Mouse (Mus musculus): ENCODE data around the gene Iars2.

DNA sequence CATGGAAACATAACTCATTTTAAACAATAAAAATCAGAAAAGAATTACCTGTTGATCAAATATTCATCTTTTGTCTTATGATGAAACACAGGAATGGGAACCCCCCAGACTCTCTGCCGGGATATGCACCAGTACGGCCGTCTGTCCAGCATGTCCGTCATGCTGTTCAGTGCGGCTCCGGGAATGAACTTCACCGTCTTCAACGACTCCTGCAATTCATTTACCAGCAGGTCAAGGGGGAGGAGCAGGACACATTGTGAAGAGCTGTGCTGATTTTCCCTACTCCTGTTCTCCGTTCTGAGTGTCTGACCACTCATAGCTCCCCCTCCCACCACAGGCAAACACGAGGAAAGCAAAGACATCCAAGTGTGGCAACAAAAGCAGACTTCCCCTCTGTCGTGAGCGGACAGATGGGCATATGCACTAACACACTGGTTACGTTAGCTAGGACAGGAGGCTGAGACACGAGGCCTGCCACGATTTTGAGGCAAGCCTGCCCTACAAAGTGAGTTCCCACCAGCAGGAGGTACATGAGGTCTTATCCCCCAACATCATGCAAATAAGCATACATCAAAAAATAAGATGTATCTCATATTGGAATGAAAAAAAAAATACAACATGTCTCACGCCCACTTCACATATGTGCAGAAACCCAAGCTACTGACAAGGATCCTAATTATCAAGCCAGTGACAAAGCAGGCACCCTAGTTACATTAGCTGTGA is 13.2 kb downstream of the Iars2 start:
- TF ChIP-seq POLR2A (IDR thresholded peaks at IDR 0.05; ENCODE audit: low read depth, low read length), result no peak
- TF ChIP-seq CTCF (IDR thresholded peaks at IDR 0.05; ENCODE audit: extremely low read depth, insufficient read depth, insufficient read length, insufficient replicate concordance), result no peak
